Mouse (Mus musculus) forelimb bud, embryonic 11.5 days (tissue): Measurements from ENCODE around the gene Gata2.
"Not testable (repeated sequence)": the region's sequence is repeated elsewhere in the genome, so short reads cannot be mapped to it uniquely, and the experiment has no call there.

Experiments
- DNase-seq: peaks from one replicate; pipeline ENCODE4 v3.0.0-alpha.2; 2012; ENCODE audit warnings: low read depth, low spot score

The Gata2 gene

DNA sequence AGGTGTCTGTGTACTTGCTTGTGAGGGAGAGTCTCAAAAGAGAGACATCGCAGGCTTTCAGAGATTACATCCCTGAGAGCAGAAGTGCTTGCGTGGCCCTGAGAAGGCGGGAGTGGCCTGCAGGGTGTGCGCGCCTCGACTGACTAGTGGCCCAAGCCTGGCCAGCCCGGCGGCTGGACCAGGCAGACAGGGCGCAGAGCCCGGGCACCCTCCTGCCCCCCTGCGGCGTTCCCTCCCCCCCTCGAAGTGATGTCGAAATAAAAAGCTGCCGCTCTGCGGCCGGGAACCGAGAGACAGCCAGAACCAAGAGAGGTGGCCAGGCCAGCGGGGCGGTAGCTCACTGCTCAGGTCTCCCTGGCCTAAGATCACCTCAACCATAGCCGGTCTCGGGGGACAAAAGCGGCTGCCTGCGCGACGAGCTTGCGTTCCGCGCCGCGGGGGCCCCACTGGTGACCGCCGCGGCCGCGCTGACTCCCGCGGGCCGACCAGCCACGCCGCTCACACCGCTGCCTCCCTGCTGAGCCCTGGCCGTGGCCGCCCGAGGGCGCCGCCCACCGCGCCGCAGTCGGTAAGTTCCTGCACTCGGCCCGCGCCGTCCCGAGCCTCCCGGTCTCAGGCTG is at the start of gene Gata2:
Gene Gata2, plus strand, starts transcription at position 459 of the 620 bp plus-strand sequence.
- no peak for DNase-seq

DNA sequence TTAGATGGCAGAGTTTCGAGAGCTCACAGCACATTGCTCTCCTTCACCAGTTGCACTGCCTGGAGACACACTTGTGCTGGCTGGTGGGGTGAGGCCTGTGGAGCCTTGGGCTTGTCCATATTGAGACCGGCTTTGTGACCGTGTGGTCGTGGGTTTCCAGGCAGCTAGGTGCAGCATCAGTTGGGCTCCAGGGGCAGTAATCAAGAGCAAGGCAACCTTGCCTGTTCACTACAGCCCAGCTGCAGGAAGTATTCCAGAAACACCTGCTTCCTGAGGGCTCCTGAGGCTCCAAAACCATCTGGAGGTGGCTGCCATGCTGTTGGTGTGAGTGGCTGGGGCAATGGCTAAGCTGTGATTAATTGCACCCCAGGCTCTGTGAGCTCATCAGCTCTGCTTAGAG is 47.9 kb upstream of the Gata2 start:
- peak; percentile 28 for DNase-seq

DNA sequence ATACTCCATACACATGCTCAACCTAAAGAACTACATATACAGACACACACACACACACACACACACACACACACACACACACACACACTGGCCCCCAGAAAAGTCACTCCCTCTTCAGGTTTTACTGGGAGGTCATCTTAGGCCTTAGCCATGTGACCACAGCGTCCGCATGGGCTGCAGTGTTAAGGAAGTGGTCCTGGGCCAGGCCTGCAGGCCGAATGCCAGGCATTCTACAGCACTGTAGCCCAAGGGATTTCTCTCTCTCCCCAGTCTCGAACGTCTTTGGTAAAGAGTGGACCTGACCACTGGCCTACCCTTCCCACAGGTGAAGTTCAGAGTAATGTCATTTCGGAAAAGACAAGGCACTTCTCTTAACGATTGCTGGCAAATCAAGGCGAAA is 47.1 kb upstream of the Gata2 start:
- no peak for DNase-seq

- no peak for DNase-seq
Measured at GRCm38 (mm10) chr6:88147411-88148003, 46.2 kb upstream of the Gata2 start.

DNA sequence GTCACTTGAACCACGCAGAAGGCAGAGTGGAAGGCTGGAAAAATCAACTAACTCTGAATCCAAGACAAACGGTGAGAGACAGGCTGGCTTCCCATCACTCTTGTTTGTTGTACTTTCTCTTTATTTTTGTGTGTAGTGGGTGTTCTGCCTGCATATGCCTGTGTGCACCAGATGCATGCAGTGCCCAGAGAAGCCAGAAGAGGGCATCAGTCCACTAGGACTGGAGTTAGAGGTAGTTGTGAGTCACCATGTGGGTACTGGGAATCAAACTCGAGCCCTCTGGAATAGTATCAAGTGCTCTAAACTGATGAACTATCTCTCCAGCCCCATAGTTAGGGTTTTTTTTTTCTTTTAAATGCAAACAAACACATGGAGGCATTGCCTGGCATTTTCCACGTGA is 42.4 kb upstream of the Gata2 start:
- DNase-seq, result no peak

- DNase-seq, result no peak
Measured at GRCm38 (mm10) chr6:88152127-88152705, 41.5 kb upstream of the Gata2 start.

DNA sequence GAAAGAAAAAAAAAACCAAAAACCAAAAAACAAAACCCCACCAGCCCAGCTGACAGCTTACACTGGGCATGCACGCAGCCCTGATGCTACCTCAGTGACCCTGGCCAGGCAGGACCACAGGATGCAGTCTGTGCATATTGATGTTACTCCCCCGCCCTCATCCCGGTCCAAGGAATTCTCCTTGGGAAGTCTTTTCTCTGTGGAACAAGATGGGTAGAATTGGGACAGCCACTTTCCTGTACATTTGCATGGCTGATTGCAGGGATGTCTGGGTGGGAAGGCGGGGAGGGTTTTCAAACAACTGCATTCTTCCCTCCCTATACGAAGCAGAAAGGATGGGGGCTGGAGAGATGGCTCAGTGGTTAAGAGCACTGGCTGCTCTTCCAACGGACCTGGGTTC is 40.7 kb upstream of the Gata2 start:
- DNase-seq, result no peak

DNA sequence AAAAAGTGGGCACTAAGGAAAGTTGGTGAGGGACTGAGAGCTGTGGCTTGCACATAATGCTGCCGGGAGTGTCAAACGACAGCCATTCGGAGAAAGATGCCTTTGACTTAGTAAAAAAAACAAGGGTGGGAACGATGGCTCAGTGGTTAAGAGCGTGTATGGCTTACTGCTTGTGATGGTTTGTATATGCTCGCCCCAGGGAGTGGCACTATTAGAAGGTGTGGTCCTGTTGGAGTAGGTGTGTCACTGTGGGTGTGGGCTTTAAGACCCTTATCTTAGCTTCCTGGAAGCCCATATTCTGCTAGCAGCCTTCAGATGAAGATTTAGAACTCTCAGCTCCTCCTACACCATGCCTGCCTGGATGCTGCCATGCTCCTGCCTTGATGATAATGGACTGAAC is 38.1 kb upstream of the Gata2 start:
- not testable (repeated sequence) for DNase-seq

DNA sequence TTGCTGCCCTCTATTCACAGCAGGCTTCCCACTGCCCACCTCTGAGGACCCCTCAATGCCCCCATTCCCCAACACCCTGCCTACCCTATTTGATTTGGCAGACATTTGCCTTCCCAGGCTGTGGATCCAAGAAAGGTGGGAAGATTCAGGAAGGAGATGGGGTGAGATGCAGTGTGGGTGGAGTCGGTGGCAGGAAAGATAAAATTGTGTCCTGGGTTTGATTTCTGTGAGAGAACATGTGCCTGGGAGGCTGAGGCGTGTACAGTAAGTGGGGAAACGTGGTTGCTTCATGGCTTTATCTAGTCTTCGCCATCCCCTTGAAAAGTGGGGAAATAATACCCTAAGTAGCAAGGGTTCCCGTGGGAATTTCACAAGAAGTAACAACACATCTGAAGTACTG is 34.9 kb upstream of the Gata2 start:
- DNase-seq, result no peak

GRCm38 (mm10) chr6:88166054-88166453 is 27.6 kb upstream of the Gata2 start:
- DNase-seq, result no peak

- no peak for DNase-seq
Measured at GRCm38 (mm10) chr6:88174191-88174590, 19.5 kb upstream of the Gata2 start.

- DNase-seq, result no peak
Measured at GRCm38 (mm10) chr6:88174676-88175075, 19.0 kb upstream of the Gata2 start.

DNA sequence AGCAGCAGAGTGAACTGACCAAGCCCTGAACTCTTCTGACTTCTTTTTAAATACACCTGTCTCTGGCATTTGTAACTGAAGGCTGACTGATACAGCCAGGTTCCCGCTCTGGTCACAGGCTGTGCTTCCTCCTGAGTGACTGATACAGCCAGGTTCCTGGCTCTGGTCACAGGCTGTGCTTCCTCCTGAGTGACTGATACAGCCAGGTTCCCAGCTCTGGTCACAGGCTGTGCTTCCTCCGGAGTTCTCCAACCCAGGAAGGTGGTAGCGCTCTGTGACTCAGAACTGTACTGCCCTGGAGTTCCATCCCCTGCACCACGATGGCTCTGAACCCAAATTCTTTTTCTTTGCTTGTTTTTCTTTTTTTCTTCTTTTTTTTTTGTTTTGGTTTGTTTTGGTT is 9.0 kb upstream of the Gata2 start:
- DNase-seq, result no peak

DNA sequence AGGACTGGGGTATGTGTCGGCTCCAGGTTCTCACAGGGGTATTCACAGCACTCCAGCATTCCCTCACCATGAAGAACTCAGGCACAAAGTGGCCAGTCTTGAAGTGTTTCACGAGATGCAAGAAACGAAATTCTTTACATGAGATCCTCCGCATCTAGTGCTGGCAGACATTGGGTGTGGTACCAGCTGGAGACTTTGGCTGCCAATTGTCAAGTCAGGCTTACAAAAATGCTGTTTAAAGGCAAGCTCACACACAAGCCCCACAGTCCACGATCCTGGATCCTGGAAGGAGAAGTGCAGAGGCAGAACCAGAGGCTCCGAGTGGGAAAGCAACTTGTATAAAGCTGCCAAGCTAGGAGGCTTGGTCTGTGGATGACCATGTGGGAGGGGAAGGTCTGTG is 5.5 kb upstream of the Gata2 start:
- DNase-seq, result no peak

DNA sequence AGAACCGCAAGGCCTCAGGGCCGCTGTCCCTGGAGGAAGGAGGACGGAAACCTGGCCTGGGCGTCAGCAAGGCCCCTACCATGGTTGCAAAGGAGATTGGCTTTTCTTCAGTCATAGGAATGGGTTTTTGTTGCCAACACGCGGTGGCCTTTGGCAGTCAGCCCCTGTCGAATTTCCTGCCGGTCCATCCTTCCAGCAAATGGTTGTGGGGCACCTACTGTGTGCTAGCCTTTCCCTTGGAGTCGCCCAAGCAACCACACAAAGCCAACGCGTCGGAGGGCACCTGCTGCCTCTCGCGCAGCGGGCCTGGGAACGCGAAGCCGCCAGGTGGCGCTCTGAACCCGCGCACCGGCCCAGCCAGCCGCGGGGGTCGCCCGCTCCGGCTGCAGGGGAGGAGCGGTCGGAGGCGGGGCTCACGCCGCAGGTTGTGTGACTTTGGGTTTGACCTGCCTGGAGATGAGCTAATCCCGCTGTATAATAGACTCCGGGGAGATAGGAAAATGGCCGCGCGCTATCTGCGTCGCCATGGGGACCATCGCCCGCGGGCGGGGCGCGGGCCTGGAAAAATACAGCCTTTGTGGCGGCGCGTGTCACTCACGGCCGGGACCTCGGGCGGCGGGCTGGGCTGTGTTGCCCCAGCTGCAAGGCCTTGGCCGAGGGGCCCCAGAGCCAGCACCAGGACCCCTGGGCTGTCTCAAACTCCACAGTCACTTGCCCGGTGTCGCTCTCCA is 4.2 kb upstream of the Gata2 start:
- peak; percentile 69 for DNase-seq

- DNase-seq, result no peak
Measured at GRCm38 (mm10) chr6:88190043-88190309, 3.7 kb upstream of the Gata2 start.

DNA sequence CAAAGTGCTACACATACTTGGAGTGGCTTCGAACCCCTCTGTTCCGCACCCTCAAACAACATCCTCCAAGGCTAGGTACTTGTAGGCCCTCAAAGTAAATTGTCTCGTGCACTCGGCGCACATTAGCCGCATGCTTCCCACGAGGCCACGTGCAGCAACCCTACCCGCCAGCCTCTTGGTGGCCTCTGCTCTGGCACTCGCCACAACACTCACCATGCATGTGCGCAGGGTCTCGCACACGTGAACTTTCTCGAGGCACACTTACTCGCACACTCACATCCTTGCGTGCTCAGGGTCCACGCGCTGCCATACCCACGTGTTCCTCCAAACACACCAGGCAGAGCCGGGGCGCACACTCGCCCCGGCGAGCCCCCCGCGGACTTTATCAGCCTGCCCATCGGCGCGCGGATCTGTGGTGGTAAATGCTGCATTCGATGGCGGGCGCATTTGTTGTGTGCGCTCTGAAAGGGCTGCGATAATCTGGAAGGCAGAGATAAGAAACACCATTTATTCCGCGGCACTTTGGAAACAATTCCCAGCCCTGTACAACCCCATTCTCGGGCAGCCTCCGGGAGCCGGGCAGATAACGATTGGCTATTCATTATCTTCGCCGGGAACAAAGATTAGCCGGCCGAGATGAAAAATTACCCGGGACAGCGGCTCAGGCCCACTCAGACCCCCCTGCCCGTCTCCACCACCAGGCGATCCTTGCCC is 3.2 kb upstream of the Gata2 start:
- DNase-seq, result peak; percentile 16

DNA sequence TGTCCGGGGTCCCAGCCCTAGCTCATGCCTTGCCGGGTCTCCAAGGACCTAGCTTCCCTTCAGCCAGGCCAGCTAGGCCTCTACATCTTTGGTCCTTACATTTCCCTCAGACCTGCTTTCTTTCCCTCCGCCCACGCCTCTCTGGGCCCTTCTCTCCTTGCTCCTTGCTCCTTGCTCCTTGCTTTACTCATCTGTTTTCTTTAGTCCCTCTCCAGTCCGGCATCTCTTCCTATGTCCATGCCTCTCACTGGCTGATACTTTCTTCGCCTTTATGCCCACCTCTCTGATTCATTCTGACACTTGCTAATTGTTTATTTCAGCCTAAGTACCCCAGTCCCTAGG is 2.7 kb upstream of the Gata2 start:
- no peak for DNase-seq

GRCm38 (mm10) chr6:88191411-88192070 is 2.1 kb upstream of the Gata2 start:
- DNase-seq, result no peak

DNA sequence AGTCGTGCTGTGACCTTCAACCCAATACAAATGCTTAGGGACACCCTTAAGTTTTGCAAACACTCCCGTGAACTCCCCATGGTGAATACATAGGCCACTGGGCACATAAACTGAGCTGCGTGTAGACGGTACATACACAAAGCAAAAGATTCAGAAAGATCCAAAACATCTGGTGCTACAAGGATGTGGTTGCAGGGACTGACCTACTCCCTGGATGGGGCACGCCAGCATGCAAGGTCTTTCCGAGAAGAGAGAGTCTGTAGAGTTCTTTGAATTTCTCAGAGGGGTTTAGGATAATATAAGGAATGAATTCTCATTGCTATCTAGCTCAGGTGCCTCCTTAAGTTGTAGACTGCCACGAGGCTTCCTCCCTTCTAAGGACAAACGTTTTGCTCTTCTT is 935 bp upstream of the Gata2 start:
- DNase-seq, result no peak

DNA sequence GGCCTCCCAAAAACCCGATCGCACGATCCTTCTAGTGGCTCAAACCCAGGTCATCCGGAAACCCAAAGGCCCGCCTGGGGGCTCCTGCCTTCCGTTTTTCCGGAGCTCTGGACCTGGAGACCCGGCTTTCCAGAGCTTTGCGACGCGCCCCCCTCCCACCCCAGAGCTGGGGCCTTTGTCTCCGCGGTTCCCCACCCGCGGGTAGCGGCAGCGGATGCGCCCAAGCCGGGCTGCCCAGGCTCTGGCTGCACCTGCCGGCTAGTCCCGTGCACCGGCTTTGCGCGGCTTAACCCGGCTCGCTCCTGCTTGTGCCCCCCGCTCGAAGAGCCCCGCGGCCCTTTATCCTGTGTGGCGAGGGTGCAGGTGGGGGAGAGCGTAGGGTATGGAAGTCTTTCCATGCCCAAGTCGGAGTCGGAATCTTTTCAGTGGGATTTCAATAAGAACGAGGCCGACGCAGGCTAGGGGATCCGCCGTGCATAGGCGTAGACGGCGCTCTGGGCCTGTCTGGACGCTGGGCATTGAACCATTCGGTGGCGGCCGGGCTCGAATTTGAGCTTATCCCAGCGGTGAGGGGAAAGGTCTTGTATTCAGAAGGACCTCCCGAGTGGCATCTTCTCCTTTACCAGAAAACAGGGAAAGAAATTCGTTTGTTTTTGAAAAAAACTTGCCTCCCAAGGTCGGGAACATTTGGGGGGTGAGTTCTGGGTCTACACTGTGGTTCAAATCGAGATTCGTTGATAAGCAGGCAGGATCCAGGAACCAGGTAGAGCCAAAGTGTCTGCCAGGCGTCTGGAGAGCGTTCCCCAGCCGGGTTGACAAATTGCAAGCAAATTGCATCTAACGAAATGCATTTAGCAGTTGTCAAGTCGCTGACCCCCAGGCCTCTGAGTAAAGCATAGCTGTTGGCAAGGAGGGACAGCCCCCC is 624 bp downstream of the Gata2 start:
- DNase-seq, result peak; percentile 32
